Mouse (Mus musculus) MEL (cell line): ENCODE measurements around the gene Rnf5.

Experiments used
- CTCF ChIP-seq, 3 experiments: IDR thresholded peaks in 2 of 3; conservative IDR thresholded peaks in 1 of 3; 2 replicates each; pipeline ENCODE4 v1.5.1; 2011 to 2012; ENCODE audit warnings: low read length in 3 of 3, low read depth in 2 of 3, mild to moderate bottlenecking in 2 of 3, improper control_type of control experiment in 1 of 3, inconsistent platforms in 1 of 3, mixed read lengths in 1 of 3, moderate library complexity in 1 of 3; ENCODE audit not compliant: control insufficient read depth in 1 of 3, insufficient read depth in 1 of 3, poor library complexity in 1 of 3, severe bottlenecking in 1 of 3
- EP300 ChIP-seq, 2 experiments: IDR thresholded peaks; 2 replicates each; pipeline ENCODE4 v1.6.1; 2011; ENCODE audit warnings: improper control_type of control experiment in 2 of 2, low read length in 2 of 2, low read depth in 1 of 2, mild to moderate bottlenecking in 1 of 2
- POLR2AphosphoS2 ChIP-seq: IDR thresholded peaks from 2 replicates; pipeline ENCODE4 v1.6.1; 2011; ENCODE audit warnings: low read length, improper control_type of control experiment
- UBTF ChIP-seq: IDR thresholded peaks from 2 replicates; pipeline ENCODE4 v1.6.1; 2012; ENCODE audit warnings: low read depth, mild to moderate bottlenecking, inconsistent platforms, low read length, improper control_type of control experiment, moderate library complexity, borderline replicate concordance; ENCODE audit not compliant: insufficient read depth
- USF2 ChIP-seq, 2 experiments: IDR thresholded peaks; 2 replicates each; pipeline ENCODE4 v1.6.1; 2011 to 2012; ENCODE audit warnings: improper control_type of control experiment in 2 of 2, low read length in 2 of 2, borderline replicate concordance in 1 of 2, inconsistent platforms in 1 of 2, low read depth in 1 of 2, mild to moderate bottlenecking in 1 of 2; ENCODE audit not compliant: insufficient read depth in 1 of 2
- ZMIZ1 ChIP-seq: IDR thresholded peaks from 2 replicates; pipeline ENCODE4 v1.6.1; 2012; ENCODE audit warnings: low read depth, mild to moderate bottlenecking, inconsistent platforms, low read length, improper control_type of control experiment, moderate library complexity
- ZNF384 ChIP-seq: IDR thresholded peaks from 2 replicates; pipeline ENCODE4 v1.6.1; 2012; ENCODE audit warnings: low read depth, mild to moderate bottlenecking, inconsistent platforms, low read length, improper control_type of control experiment

- TF ChIP-seq USF2 (IDR thresholded peaks at IDR 0.05; ENCODE audit: borderline replicate concordance in 1 of 2, insufficient read depth in 1 of 2, low read depth in 1 of 2, low read length in 2 of 2) (no peak), ZNF384 (no peak), UBTF (no peak), EP300 (IDR thresholded peaks at IDR 0.05; ENCODE audit: low read depth in 1 of 2, low read length in 2 of 2) (no peak), ZMIZ1 (0 out of 2 replicates have a peak, but pooled peaks have one; percentile 35), CTCF (IDR thresholded peaks at IDR 0.05 in 2 of 3, conservative IDR thresholded peaks at IDR 0.05 in 1 of 3; ENCODE audit: control insufficient read depth in 1 of 3, insufficient read depth in 1 of 3, low read depth in 2 of 3, low read length in 3 of 3, poor library complexity in 1 of 3, severe bottlenecking in 1 of 3) (peak in 2 of 3 experiments; percentile 48 to 56; a peak in 4 of 6 replicates), POLR2AphosphoS2 (no peak)
Observed at GRCm38 (mm10) chr17:34559895-34560294, 43.6 kb downstream of the Rnf5 start.
